Mouse (Mus musculus) heart, embryonic 14.5 days (tissue): ENCODE results near the gene Commd7. TPM values are rescaled to one million over a fixed set of nuclear protein-coding genes. Genes with fewer than 3 reads are reported as not detected.

ENCODE experiments used
- ATAC-seq: fragments of 200-750 bp; cut with Nextera tagmentation; 2 replicates; pipeline ENCODE4 v1.8.0; 2017; ENCODE audit warnings: low read depth, moderate TSS enrichment; ENCODE audit not compliant: insufficient number of reproducible peaks, insufficient read depth, low FRiP score
- H3K27ac ChIP-seq, 2 experiments: fragments of 200-500 bp in 1 of 2; fragments of 300-500 bp in 1 of 2; sonication (generic) in 1 of 2; replicated peaks in 1 of 2; 2 replicates each; pipeline ENCODE4 v1.5.1; 2012 to 2014; ENCODE audit warnings: low read depth in 2 of 2, low read length in 2 of 2, control low read depth in 1 of 2, mild to moderate bottlenecking in 1 of 2, mixed read lengths in 1 of 2; ENCODE audit not compliant: control insufficient read depth in 1 of 2, insufficient read depth in 1 of 2
- H3K27me3 ChIP-seq: fragments of 300-500 bp; sonication (generic); 2 replicates; pipeline ENCODE4 v1.6.1; 2014; ENCODE audit warnings: mild to moderate bottlenecking, low read length, control low read depth; ENCODE audit not compliant: control insufficient read depth, insufficient read depth
- H3K36me3 ChIP-seq: fragments of 300-500 bp; sonication (generic); 2 replicates; pipeline ENCODE4 v1.6.1; 2014; ENCODE audit warnings: mild to moderate bottlenecking, control low read depth, low read length, mixed read lengths; ENCODE audit not compliant: control insufficient read depth, insufficient read depth
- H3K4me1 ChIP-seq, 2 experiments: fragments of 200-500 bp in 1 of 2; fragments of 300-500 bp in 1 of 2; sonication (generic) in 1 of 2; 2 replicates each; pipeline ENCODE4 v1.6.1; 2012 to 2014; ENCODE audit warnings: low read length in 2 of 2, control low read depth in 1 of 2, mixed read lengths in 1 of 2; ENCODE audit not compliant: control insufficient read depth in 2 of 2, insufficient read depth in 2 of 2
- H3K4me2 ChIP-seq: fragments of 300-500 bp; sonication (generic); 2 replicates; pipeline ENCODE4 v1.6.1; 2014; ENCODE audit warnings: mild to moderate bottlenecking, low read length
- H3K4me3 ChIP-seq, 2 experiments: fragments of 200-500 bp in 1 of 2; fragments of 300-500 bp in 1 of 2; sonication (generic) in 1 of 2; 2 replicates each; pipeline ENCODE4 v1.5.1; 2012 to 2014; ENCODE audit warnings: low read length in 2 of 2, mild to moderate bottlenecking in 2 of 2, control low read depth in 1 of 2, low read depth in 1 of 2, moderate library complexity in 1 of 2; ENCODE audit not compliant: control insufficient read depth in 1 of 2, insufficient read depth in 1 of 2
- H3K9ac ChIP-seq: fragments of 300-500 bp; sonication (generic); 2 replicates; pipeline ENCODE4 v1.6.1; 2014; ENCODE audit warnings: mild to moderate bottlenecking, low read length
- H3K9me3 ChIP-seq: fragments of 300-500 bp; sonication (generic); 2 replicates; pipeline ENCODE4 v1.6.1; 2016; ENCODE audit warnings: low read length, control low read depth; ENCODE audit not compliant: control insufficient read depth
- WGBS: fragments of 180-500 bp; shearing (Covaris S2); extraction: QIAGEN DNeasy Blood & Tissue Kit; methylation state at CpG from one replicate; pipeline ENCODE4 v1.1.7; 2014; 5-methylcytosine and 5-hydroxymethylcytosine counted together
- polyA plus RNA-seq: library from polyadenylated mRNA; unstranded; fragments of >200 nt; fragmentation: Nextera tagmentation; extraction: Ambion mirVana; gene quantifications from 2 replicates; pipeline ENCODE4 v1.2.1, GENCODE M21; 2014

Gene Commd7
- polyA plus RNA-seq, 1 experiment from 2014 or later = 54.2 TPM

DNA sequence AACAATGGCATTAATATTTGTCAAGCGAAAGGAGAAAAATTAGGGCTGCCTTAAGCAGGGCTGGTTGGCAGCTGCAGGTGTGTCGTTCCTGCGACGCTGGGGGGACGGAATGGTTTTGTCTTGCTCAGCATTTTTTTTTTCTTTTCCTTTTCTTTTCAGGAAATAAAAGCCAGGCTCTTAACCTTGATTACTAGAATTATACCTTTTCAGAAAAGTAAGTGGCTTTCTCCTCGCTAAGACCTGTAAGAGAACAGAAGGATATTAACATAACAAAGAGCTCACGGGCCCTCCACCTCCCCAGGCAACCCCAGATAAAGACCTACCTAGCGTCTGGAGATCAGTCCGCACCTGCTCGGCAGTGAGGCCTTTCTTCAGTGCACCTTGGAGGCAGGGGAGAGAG, 10.1 kb downstream of the Commd7 start:
- Histone ChIP-seq H3K4me1 (no peaks in the 10 kb centered on the region), H3K4me3 (no peak overlapping the region), H3K9me3 (no peaks in the 10 kb centered on the region), H3K36me3 (peaks cover 96% of the 10 kb centered on the region), H3K9ac (no peak overlapping the region), H3K27me3 (no peaks in the 10 kb centered on the region), H3K4me2 (no peak overlapping the region), H3K27ac (no peak overlapping the region)
- 76% methylated on average over 10 of the region's 10 CpGs for WGBS
- no peak for ATAC-seq

GRCm38 (mm10) chr2:153618889-153619288, 13.7 kb downstream of the Commd7 start:
- Histone ChIP-seq H3K9ac (no peak overlapping the region), H3K4me3 (no peak overlapping the region), H3K36me3 (peaks cover 77% of the 10 kb centered on the region), H3K4me1 (no peaks in the 10 kb centered on the region), H3K9me3 (no peaks in the 10 kb centered on the region), H3K4me2 (no peak overlapping the region), H3K27ac (no peak overlapping the region), H3K27me3 (no peaks in the 10 kb centered on the region)
- no peak for ATAC-seq
- WGBS = 65% methylated on average over 10 of the region's 10 CpGs

GRCm38 (mm10) chr2:153618439-153618838, 14.1 kb downstream of the Commd7 start:
- Histone ChIP-seq H3K9me3 (no peaks in the 10 kb centered on the region), H3K4me1 (no peaks in the 10 kb centered on the region), H3K9ac (no peak overlapping the region), H3K27me3 (no peaks in the 10 kb centered on the region), H3K4me2 (no peak overlapping the region), H3K36me3 (peaks cover 72% of the 10 kb centered on the region), H3K27ac (no peak overlapping the region), H3K4me3 (no peak overlapping the region)
- no peak for ATAC-seq
- WGBS = 88% methylated on average over 6 of the region's 6 CpGs

GRCm38 (mm10) chr2:153616893-153617292, 15.7 kb downstream of the Commd7 start:
- no peak overlapping the region for H3K4me2 ChIP-seq
- WGBS = 89% methylated on average over 3 of the region's 3 CpGs
- H3K4me3 ChIP-seq = no peak overlapping the region
- H3K9me3 ChIP-seq = no peaks in the 10 kb centered on the region
- H3K9ac ChIP-seq = no peak overlapping the region
- ATAC-seq = no peak
- peaks cover 5 to 10% of the 10 kb centered on the region in 2 experiments; a peak in 3 of 4 replicates for H3K4me1 ChIP-seq
- no peak overlapping the region for H3K27ac ChIP-seq
- H3K27me3 ChIP-seq = no peaks in the 10 kb centered on the region
- peaks cover 57% of the 10 kb centered on the region for H3K36me3 ChIP-seq

DNA sequence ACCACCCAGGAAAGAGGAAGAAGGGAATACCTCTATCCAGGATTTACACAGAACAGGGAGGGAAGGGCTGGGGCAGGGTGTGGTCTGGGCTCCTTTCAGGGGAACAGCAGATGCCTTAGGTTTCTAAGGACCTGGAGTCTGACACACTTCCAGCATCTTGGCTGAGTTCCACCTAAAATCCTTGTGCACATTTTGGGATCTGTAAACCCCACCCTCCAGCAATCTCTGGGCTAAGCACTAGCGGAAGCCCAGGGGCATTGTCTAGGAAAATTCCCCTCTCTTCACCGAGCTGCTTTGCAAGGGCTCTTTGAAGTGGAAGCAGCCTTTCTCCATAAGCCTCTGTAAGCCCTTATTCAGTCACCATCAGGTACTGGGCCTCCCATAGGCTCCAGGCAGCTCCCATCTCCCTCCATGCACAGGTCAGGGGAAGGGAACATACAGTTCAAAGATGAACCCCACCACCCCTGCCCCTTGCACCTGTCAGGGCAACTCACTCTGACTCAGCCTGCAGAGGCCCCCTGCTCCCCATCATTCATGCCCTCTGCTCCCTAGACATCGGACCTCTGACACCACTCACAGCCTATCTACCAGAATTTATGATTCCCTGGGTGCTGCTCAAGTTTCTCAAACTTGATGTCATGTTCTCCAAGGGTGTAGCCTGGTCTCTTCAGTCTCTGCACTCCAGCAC, 19.8 kb downstream of the Commd7 start:
- no peak overlapping the region for H3K9ac ChIP-seq
- no peaks in the 10 kb centered on the region for H3K27me3 ChIP-seq
- 39% methylated on average over 3 of the region's 3 CpGs for WGBS
- no peak overlapping the region for H3K4me3 ChIP-seq
- H3K27ac ChIP-seq = no peak overlapping the region
- peaks cover 16% of the 10 kb centered on the region for H3K36me3 ChIP-seq
- H3K4me2 ChIP-seq = no peak overlapping the region
- no peaks in the 10 kb centered on the region for H3K9me3 ChIP-seq
- no peak for ATAC-seq
- H3K4me1 ChIP-seq = peaks cover 24 to 30% of the 10 kb centered on the region in 2 experiments

DNA sequence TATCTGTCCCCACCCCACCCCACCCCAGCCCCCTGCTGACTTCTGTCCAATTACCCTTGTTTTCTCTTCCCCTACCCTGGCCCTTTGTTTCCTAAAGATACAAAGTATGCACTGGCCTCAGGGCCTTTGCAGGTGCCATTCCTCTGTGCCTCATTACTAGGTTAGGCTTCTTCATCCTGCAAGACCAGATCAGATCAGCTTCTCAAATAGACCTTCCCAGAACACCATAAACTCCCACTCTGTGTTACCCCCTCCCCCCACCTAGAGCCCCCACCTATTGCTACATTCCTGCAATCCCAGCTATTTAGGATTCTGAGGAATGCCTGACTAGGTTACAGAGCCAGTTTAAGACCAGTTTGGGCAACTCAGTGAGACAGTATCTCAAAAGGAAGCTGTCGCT, 20.8 kb downstream of the Commd7 start:
- H3K4me1 ChIP-seq = peaks cover 29 to 30% of the 10 kb centered on the region in 2 experiments
- peak overlapping the region in 1 of 2 experiments; percentile 82; a peak in 1 of 4 replicates for H3K27ac ChIP-seq
- H3K4me3 ChIP-seq = no peak overlapping the region
- 90% methylated on average over 1 of the region's 1 CpGs for WGBS
- no peak overlapping the region for H3K9ac ChIP-seq
- H3K9me3 ChIP-seq = no peaks in the 10 kb centered on the region
- no peaks in the 10 kb centered on the region for H3K27me3 ChIP-seq
- H3K36me3 ChIP-seq = peaks cover 6% of the 10 kb centered on the region; the same call in 1 of the 2 replicates
- H3K4me2 ChIP-seq = no peak overlapping the region
- ATAC-seq = no peak

- H3K27me3 ChIP-seq = no peaks in the 10 kb centered on the region
- peak overlapping the region; percentile 52 for H3K9ac ChIP-seq
- H3K4me3 ChIP-seq = no peak overlapping the region
- H3K4me1 ChIP-seq = peaks cover 29 to 30% of the 10 kb centered on the region in 2 experiments
- ATAC-seq = 0 out of 2 replicates have a peak, but pooled peaks have one; percentile 2
- WGBS = 60% methylated on average over 7 of the region's 7 CpGs
- H3K36me3 ChIP-seq = 0 out of 2 replicates have a peak, but pooled peaks cover 5% of the 10 kb centered on the region
- H3K4me2 ChIP-seq = no peak overlapping the region
- no peaks in the 10 kb centered on the region for H3K9me3 ChIP-seq
- peak overlapping the region; percentile 70 to 82 for H3K27ac ChIP-seq
These were observed 21.3 kb downstream of the Commd7 start for GRCm38 (mm10) chr2:153611241-153611630.
